Mouse (Mus musculus): ENCODE measurements around the gene Mat2a. TPM values are rescaled to one million over a fixed set of nuclear protein-coding genes. Genes with fewer than 3 reads are reported as not detected.

The Mat2a gene
- polyA plus RNA-seq, 1 experiment from 2014 or later: 340 TPM

DNA sequence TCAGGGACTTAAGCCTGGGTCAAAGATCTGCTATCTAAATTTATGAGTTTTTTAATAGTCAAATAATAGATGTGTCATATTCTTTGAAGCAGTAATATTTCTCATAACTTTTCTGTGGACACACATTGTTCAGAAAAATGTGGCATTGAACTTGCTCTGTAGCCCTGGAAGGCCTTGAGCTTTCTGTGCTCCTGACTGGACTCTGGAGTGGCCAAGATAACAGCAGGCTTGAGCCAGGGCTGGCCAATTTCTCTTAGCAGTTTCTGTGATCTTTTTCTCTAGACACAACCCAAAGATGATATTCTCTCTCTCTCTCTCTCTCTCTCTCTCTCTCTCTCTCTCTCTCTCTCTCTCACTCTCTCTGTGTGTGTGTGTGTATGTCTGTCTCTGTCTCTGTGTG, 5.7 kb upstream of the Mat2a start:
- no peaks in the 10 kb centered on the region for H3K27me3 ChIP-seq (ENCODE audit: control insufficient read depth, insufficient read depth, low read depth, low read length)
- H3K9ac ChIP-seq (ENCODE audit: low read length): no peak overlapping the region
- no peak overlapping the region for H3K4me3 ChIP-seq (ENCODE audit: low read length)
- H3K36me3 ChIP-seq (ENCODE audit: control insufficient read depth, insufficient read depth, low read length): no peaks in the 10 kb centered on the region
- ATAC-seq (ENCODE audit: low read depth): no peak
- H3K4me2 ChIP-seq (ENCODE audit: low read depth, low read length): no peak overlapping the region
- peaks cover 7% of the 10 kb centered on the region for H3K4me1 ChIP-seq (replicated peaks; ENCODE audit: control insufficient read depth, insufficient read depth, low read length)
- H3K27ac ChIP-seq (ENCODE audit: low read length): no peak overlapping the region
- no peaks in the 10 kb centered on the region for H3K9me3 ChIP-seq (ENCODE audit: control insufficient read depth, low read length)

DNA sequence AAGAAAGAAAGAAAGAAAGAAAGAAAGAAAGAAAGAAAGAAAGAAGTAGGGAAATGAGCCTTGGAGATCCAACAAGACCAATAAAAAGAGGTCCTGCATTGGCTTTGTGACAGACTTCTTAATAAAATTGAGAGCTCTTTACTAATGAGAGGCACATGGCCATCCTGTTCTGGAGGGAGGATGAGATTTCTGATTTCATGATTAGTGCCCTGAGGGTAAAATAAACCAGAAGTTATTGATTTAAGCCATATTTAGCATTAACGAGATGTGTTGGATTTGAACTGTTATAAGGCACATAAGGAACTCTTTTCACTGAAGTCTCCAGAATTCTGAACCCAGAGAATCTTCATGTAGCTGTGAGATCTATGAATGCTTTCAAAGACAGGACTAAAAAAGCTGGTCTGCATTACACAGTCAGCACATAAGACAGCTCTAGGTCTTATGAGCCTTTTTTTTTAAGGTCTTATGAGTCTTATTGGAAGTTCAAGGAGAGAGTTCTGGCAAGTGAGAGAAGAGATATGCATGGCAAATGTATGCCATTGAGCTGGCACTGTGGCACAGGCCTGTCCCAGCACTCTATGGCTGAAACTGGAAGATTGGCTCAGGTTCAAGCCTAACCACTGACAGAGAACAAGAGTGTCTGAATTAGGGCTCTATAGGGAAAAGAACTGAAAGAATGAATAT, 3.7 kb upstream of the Mat2a start:
- H3K4me1 ChIP-seq (replicated peaks; ENCODE audit: control insufficient read depth, insufficient read depth, low read length): peaks cover 8% of the 10 kb centered on the region
- WGBS: 79% methylated on average over 1 of the region's 1 CpGs
- no peaks in the 10 kb centered on the region for H3K36me3 ChIP-seq (ENCODE audit: control insufficient read depth, insufficient read depth, low read length)
- no peak overlapping the region for H3K27ac ChIP-seq (ENCODE audit: low read length)
- H3K9me3 ChIP-seq (ENCODE audit: control insufficient read depth, low read length): no peaks in the 10 kb centered on the region
- H3K4me2 ChIP-seq (ENCODE audit: low read depth, low read length): no peak overlapping the region
- no peak for ATAC-seq (ENCODE audit: low read depth)
- no peak overlapping the region for H3K9ac ChIP-seq (ENCODE audit: low read length)
- no peak overlapping the region for H3K4me3 ChIP-seq (ENCODE audit: low read length)
- no peaks in the 10 kb centered on the region for H3K27me3 ChIP-seq (ENCODE audit: control insufficient read depth, insufficient read depth, low read depth, low read length)

DNA sequence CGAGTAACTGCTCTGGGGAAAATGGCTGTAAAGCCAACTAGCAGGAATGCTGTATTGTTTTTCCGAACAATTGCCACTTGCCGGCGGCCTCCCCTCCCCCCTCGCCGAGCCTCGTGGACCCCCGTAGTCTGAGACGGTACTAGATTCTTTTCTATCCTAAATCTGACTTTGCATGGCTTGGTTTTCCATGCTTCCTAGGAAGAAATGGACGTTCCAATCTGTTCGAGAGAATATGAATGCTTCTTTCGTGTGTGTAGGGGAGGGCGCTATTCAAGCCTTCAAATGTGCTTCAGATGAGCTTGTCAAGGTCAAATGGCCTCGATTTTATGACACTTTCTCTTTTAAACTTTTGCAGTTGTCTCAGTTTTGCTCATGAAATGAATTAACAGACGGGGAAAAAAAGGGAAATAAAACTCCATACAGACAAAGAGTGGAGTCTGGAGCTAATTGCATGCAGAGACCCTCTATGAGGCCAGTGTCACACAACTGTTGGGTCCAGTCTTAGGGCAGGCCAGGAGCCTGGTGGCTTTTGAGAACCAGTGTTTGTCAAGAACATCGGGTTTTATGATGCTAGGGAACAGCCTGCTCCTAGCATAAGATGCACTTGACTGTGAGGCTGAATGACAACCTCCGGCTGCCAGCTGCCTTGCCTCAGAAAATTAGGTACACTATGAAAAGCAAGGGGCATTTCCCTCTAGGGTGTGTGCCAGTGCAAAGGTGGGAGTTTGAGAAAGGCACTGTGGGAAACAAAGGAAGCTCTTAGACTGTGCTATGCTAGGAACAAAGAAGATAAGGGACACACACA, 1.0 kb upstream of the Mat2a start:
- peaks cover 21% of the 10 kb centered on the region for H3K36me3 ChIP-seq (ENCODE audit: control insufficient read depth, insufficient read depth, low read length)
- no peaks in the 10 kb centered on the region for H3K9me3 ChIP-seq (ENCODE audit: control insufficient read depth, low read length)
- no peaks in the 10 kb centered on the region for H3K27me3 ChIP-seq (ENCODE audit: control insufficient read depth, insufficient read depth, low read depth, low read length)
- H3K9ac ChIP-seq (ENCODE audit: low read length): peak overlapping the region; percentile 100
- peak overlapping the region; percentile 90 for H3K4me2 ChIP-seq (ENCODE audit: low read depth, low read length)
- H3K4me1 ChIP-seq (replicated peaks; ENCODE audit: control insufficient read depth, insufficient read depth, low read length): peaks cover 20% of the 10 kb centered on the region
- WGBS: 7% methylated on average over 17 of the region's 17 CpGs
- H3K27ac ChIP-seq (ENCODE audit: low read length): peak overlapping the region; percentile 98
- ATAC-seq (ENCODE audit: low read depth): peak; percentile 13
- peak overlapping the region; percentile 95 for H3K4me3 ChIP-seq (ENCODE audit: low read length)

DNA sequence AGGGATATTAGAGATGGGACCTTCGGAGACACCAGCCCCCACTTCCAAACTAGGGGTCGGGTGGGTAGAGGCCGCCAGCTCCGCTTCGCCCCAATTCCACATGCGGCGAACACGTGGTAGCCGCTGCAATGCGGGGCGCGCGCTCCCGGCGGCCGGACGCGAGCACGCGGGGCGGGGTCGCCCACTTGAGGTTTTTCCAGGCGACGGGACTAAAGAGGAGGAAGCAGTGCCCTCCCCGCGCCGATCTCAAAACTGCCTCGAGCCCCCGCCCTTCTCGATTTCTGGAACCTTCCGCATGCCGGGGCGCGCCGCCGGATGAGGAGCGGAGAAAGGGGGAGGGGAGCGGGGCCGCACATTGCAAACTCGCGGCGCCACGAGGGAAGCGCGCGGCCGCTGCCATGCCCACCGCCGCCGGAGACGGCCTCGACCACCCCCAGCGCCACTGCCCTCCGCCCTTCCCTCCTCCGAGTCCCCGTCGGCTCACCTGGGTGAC, 450 bp downstream of the Mat2a start:
- peak; percentile 66 for ATAC-seq (ENCODE audit: low read depth)
- Histone ChIP-seq H3K9ac (ENCODE audit: low read length) (peak overlapping the region; percentile 100), H3K27me3 (ENCODE audit: control insufficient read depth, insufficient read depth, low read depth, low read length) (no peaks in the 10 kb centered on the region), H3K4me1 (replicated peaks; ENCODE audit: control insufficient read depth, insufficient read depth, low read length) (peaks cover 20% of the 10 kb centered on the region), H3K36me3 (ENCODE audit: control insufficient read depth, insufficient read depth, low read length) (peaks cover 30% of the 10 kb centered on the region), H3K27ac (ENCODE audit: low read length) (peak overlapping the region; percentile 98), H3K4me2 (ENCODE audit: low read depth, low read length) (peak overlapping the region; percentile 90), H3K4me3 (ENCODE audit: low read length) (peak overlapping the region; percentile 95), H3K9me3 (ENCODE audit: control insufficient read depth, low read length) (no peaks in the 10 kb centered on the region)
- WGBS: 0% methylated on average over 56 of the region's 57 CpGs

DNA sequence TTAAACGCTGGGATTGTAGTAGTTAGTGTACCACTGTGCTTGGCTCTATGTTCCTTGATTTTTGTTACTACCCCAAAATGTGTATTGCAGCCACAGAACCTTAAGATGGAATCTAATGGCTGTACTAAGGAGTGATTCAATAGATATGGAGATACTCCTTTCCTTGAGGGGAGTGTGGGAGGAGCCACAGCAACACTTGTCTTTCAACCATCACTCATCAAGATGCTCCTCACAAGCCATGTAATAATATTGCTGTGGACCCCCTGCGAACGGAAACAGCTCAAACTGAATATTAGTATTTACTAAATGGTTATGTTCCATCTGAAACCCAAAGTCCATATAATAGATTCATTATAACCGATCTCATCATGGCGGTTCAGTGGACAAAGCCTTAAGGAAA, 1.1 kb downstream of the Mat2a start:
- Histone ChIP-seq H3K27ac (ENCODE audit: low read length) (peak overlapping the region; percentile 98; the same call in 1 of the 2 replicates), H3K27me3 (ENCODE audit: control insufficient read depth, insufficient read depth, low read depth, low read length) (no peaks in the 10 kb centered on the region), H3K4me2 (ENCODE audit: low read depth, low read length) (peak overlapping the region; percentile 90), H3K9me3 (ENCODE audit: control insufficient read depth, low read length) (no peaks in the 10 kb centered on the region), H3K36me3 (ENCODE audit: control insufficient read depth, insufficient read depth, low read length) (peaks cover 37% of the 10 kb centered on the region), H3K9ac (ENCODE audit: low read length) (peak overlapping the region; percentile 100), H3K4me3 (ENCODE audit: low read length) (peak overlapping the region; percentile 95), H3K4me1 (replicated peaks; ENCODE audit: control insufficient read depth, insufficient read depth, low read length) (peaks cover 20% of the 10 kb centered on the region)
- WGBS: 2% methylated on average over 5 of the region's 5 CpGs
- ATAC-seq (ENCODE audit: low read depth): no peak

DNA sequence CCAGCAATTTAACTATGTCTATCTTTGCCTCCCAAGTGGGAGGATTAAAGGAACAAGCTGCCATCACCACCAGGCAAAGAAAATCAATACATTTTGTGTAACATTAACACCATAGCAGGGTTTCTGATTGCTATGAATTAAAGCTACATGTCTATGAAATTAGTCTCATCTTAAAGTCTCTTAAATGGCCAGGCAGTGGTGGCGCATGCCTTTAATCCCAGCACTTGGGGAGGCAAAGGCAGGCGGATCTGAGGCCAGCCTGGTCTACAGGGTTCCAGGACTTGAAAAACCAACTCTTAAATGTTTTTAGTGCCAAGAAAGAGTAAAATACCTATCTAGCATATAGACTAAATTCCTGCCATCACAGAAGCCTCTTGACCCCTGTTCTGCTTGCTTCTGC, 7.2 kb downstream of the Mat2a start:
- no peak overlapping the region for H3K9ac ChIP-seq (ENCODE audit: low read length)
- H3K27me3 ChIP-seq (ENCODE audit: control insufficient read depth, insufficient read depth, low read depth, low read length): no peaks in the 10 kb centered on the region
- no peaks in the 10 kb centered on the region for H3K9me3 ChIP-seq (ENCODE audit: control insufficient read depth, low read length)
- H3K27ac ChIP-seq (ENCODE audit: low read length): no peak overlapping the region
- H3K4me3 ChIP-seq (ENCODE audit: low read length): no peak overlapping the region
- H3K36me3 ChIP-seq (ENCODE audit: control insufficient read depth, insufficient read depth, low read length): peaks cover 60% of the 10 kb centered on the region
- ATAC-seq (ENCODE audit: low read depth): no peak
- no peak overlapping the region for H3K4me2 ChIP-seq (ENCODE audit: low read depth, low read length)
- WGBS: 83% methylated on average over 2 of the region's 2 CpGs
- H3K4me1 ChIP-seq (replicated peaks; ENCODE audit: control insufficient read depth, insufficient read depth, low read length): peaks cover 6% of the 10 kb centered on the region; the same call in 1 of the 2 replicates

DNA sequence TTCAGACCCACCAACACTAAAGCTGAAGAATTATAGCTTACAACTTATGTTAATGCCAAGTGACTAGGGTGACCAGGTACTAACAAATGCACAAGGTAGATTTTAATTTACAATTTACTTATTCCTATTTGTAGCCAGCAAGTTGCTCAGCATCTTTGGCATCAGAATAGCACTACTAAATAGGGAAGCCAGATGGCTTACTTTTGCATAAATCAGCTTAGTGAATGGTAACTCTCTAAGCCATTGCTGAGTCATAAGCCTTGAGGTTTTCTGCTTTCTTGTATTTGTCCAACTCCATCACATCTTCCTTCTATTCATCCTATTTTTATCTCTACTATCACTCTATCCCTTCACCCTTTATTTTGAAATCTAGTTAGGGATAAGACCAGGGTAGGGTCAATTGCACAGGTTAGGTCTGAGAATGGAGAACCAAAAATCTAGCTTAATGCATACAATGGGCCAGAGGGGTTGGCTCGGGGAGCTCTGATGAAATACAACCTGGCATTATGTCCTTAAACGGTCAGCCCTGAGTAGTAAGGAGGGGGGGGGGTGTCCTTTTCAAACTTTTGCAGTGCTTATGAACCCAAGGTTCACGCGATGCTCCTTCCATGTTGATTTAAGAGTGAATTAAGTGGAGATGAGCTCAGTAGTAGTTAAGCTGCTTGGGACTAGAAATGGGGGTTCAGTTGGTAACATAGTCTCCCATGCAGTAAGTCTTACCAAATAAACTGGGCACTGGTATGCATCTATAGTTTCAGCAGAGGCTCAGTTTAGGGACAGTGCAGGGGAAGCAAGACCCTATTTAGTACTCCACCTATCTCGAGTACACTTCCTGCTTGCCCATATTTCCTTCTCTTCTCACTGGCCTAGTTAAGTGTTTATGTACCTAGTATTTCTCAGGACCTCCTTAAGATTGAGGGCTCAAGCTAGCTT, 8.1 kb downstream of the Mat2a start:
- ATAC-seq (ENCODE audit: low read depth): 0 out of 2 replicates have a peak, but pooled peaks have one; percentile 27
- Histone ChIP-seq H3K36me3 (ENCODE audit: control insufficient read depth, insufficient read depth, low read length) (peaks cover 57% of the 10 kb centered on the region), H3K27me3 (ENCODE audit: control insufficient read depth, insufficient read depth, low read depth, low read length) (no peaks in the 10 kb centered on the region), H3K4me1 (replicated peaks; ENCODE audit: control insufficient read depth, insufficient read depth, low read length) (no peaks in the 10 kb centered on the region), H3K9ac (ENCODE audit: low read length) (no peak overlapping the region), H3K9me3 (ENCODE audit: control insufficient read depth, low read length) (no peaks in the 10 kb centered on the region), H3K4me3 (ENCODE audit: low read length) (no peak overlapping the region), H3K27ac (ENCODE audit: low read length) (no peak overlapping the region), H3K4me2 (ENCODE audit: low read depth, low read length) (no peak overlapping the region)
- 32% methylated on average over 5 of the region's 5 CpGs for WGBS

DNA sequence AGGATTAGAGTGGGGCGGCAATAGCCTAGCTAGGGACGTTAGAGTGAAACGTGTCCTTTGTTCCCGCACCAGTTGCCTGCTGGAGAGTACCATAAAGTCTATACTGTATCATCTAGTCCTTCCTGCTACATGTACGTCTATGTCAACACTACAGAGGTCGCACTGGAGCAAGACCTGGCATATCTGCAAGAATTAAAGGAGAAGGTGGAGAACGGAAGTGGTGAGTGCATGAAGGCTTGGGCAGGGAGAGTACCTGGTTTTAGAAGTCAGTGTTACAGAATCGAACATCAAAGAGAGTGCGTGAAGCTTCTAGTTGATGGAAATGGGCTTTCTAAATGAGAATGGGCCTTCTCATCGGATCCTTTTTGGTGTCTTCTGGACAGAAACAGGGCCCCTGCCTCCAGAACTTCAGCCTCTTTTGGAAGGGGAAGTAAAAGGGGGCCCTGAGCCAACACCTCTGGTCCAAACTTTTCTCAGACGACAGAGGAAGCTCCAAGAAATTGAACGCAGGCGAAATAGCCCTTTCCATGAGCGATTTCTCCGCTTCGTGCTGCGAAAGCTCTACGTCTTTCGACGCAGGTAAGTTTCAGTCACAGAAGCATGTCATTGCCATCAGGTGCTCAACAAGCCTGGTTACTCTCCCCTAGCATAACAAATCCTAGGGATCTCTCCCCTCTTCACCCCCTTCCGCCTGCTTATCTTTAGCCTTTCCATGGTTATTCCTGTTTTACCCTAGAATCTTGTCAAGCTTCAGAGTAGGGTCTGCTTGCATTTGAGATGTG, 10.1 kb downstream of the Mat2a start:
- H3K27me3 ChIP-seq (ENCODE audit: control insufficient read depth, insufficient read depth, low read depth, low read length): no peaks in the 10 kb centered on the region
- no peak for ATAC-seq (ENCODE audit: low read depth)
- H3K4me2 ChIP-seq (ENCODE audit: low read depth, low read length): no peak overlapping the region
- WGBS: 82% methylated on average over 21 of the region's 21 CpGs
- H3K4me1 ChIP-seq (replicated peaks; ENCODE audit: control insufficient read depth, insufficient read depth, low read length): no peaks in the 10 kb centered on the region
- no peak overlapping the region for H3K4me3 ChIP-seq (ENCODE audit: low read length)
- H3K27ac ChIP-seq (ENCODE audit: low read length): no peak overlapping the region
- H3K36me3 ChIP-seq (ENCODE audit: control insufficient read depth, insufficient read depth, low read length): peaks cover 59% of the 10 kb centered on the region
- no peaks in the 10 kb centered on the region for H3K9me3 ChIP-seq (ENCODE audit: control insufficient read depth, low read length)
- H3K9ac ChIP-seq (ENCODE audit: low read length): no peak overlapping the region

All from lung, embryonic 16.5 days (tissue).